Comparison of ENCODE assay signal across 8 mouse cellular contexts in genomic region chr11:120823551-120823947, GRCm38 (mm10). TPM values are rescaled to one million over a fixed set of nuclear protein-coding genes. Genes with fewer than 3 reads are reported as not detected.
A peak's percentile ranks its signal among the peaks of the same experiment; 100 is the strongest.
DNase-seq lines count a peak whose midpoint lies in the region; ATAC-seq and TF ChIP-seq lines count a peak whose summit lies in the region.

No protein-coding gene starts in this region.

- H3K27me3 ChIP-seq in embryonic facial prominence, embryonic 15.5 days: no peaks in the 10 kb centered on the region
- H3K27me3 ChIP-seq in kidney, postnatal 0 days (ENCODE audit: insufficient read depth, low read length): no peaks in the 10 kb centered on the region
- H3K27me3 ChIP-seq in midbrain, embryonic 15.5 days (replicated peaks): no peaks in the 10 kb centered on the region

- 1% methylated on average over 40 of the region's 40 CpGs for WGBS in lung, adult 2 months
- WGBS in embryonic facial prominence, embryonic 15.5 days: under 1% methylated on average over 40 of the region's 40 CpGs
- under 1% methylated on average over 40 of the region's 40 CpGs for WGBS in kidney, postnatal 0 days
- WGBS in midbrain, embryonic 15.5 days: 0% methylated on average over 40 of the region's 40 CpGs

- peak overlapping the region; percentile 82 for H3K4me2 ChIP-seq in embryonic facial prominence, embryonic 15.5 days (replicated peaks)
- peak overlapping the region; percentile 92 for H3K4me2 ChIP-seq in kidney, postnatal 0 days (ENCODE audit: low read length)
- H3K4me2 ChIP-seq in midbrain, embryonic 15.5 days: peak overlapping the region; percentile 90

- peak; percentile 30; the same call in 1 of the 2 replicates for ATAC-seq in embryonic facial prominence, embryonic 15.5 days (ENCODE audit: insufficient number of reproducible peaks, low FRiP score, low TSS enrichment, low read depth)
- peak; percentile 14 for ATAC-seq in kidney, postnatal 0 days (replicated peaks; ENCODE audit: low FRiP score, low read depth)
- ATAC-seq in midbrain, embryonic 15.5 days (replicated peaks): peak; percentile 59

- H3K4me3 ChIP-seq in lung, adult 2 months (replicated peaks; ENCODE audit: extremely low read depth, low read depth, low read length): peak overlapping the region; percentile 70
- peak overlapping the region; percentile 94 for H3K4me3 ChIP-seq in embryonic facial prominence, embryonic 15.5 days (replicated peaks)
- H3K4me3 ChIP-seq in kidney, postnatal 0 days (replicated peaks; ENCODE audit: low read depth, low read length): peak overlapping the region; percentile 66
- H3K4me3 ChIP-seq in midbrain, embryonic 15.5 days: peak overlapping the region; percentile 56

- peak overlapping the region; percentile 97 for H3K27ac ChIP-seq in embryonic facial prominence, embryonic 15.5 days (replicated peaks)
- peak overlapping the region; percentile 94 for H3K27ac ChIP-seq in kidney, postnatal 0 days
- peak overlapping the region; percentile 99 for H3K27ac ChIP-seq in midbrain, embryonic 15.5 days

- peaks cover 34% of the 10 kb centered on the region for H3K36me3 ChIP-seq in embryonic facial prominence, embryonic 15.5 days
- peaks cover 20% of the 10 kb centered on the region for H3K36me3 ChIP-seq in kidney, postnatal 0 days (ENCODE audit: insufficient read depth, low read length)
- peaks cover 23% of the 10 kb centered on the region for H3K36me3 ChIP-seq in midbrain, embryonic 15.5 days (replicated peaks)

- TF ChIP-seq POLR2A in lung, adult 2 months (IDR thresholded peaks at IDR 0.05; ENCODE audit: borderline replicate concordance, extremely low read depth, low read depth, low read length): no peak

- peak; percentile 78 for DNase-seq in adrenal gland, postnatal 10 days
- no peak for DNase-seq in adrenal gland, adult 8-10 months
- no peak for DNase-seq in lung, adult 2 months
- DNase-seq in lung, postnatal 14 days: no peak
- peak; percentile 66 for DNase-seq in kidney, postnatal 0 days (ENCODE audit: low spot score)
- no peak for DNase-seq in layer of hippocampus, postnatal 10 days (ENCODE audit: low spot score in 2 of 2)

- H3K4me1 ChIP-seq in lung, adult 2 months (ENCODE audit: control insufficient read depth, insufficient read depth, low read length): peaks cover 3% of the 10 kb centered on the region; the same call in 1 of the 2 replicates
- H3K4me1 ChIP-seq in embryonic facial prominence, embryonic 15.5 days: peaks cover 34% of the 10 kb centered on the region
- H3K4me1 ChIP-seq in kidney, postnatal 0 days (replicated peaks; ENCODE audit: insufficient read depth, low read length): peaks cover 21% of the 10 kb centered on the region
- H3K4me1 ChIP-seq in midbrain, embryonic 15.5 days: peaks cover 45% of the 10 kb centered on the region

- no peak for TF ChIP-seq CTCF in lung, adult 2 months (IDR thresholded peaks at IDR 0.05; ENCODE audit: insufficient read depth, low read length)
- TF ChIP-seq CTCF in kidney, postnatal 0 days (IDR thresholded peaks at IDR 0.05; ENCODE audit: low read depth): no peak

- peak overlapping the region; percentile 90 for H3K9ac ChIP-seq in embryonic facial prominence, embryonic 15.5 days
- peak overlapping the region; percentile 87 for H3K9ac ChIP-seq in kidney, postnatal 0 days (ENCODE audit: low read depth, low read length)
- peak overlapping the region; percentile 76 for H3K9ac ChIP-seq in midbrain, embryonic 15.5 days

- no peaks in the 10 kb centered on the region for H3K9me3 ChIP-seq in embryonic facial prominence, embryonic 15.5 days (replicated peaks)
- no peaks in the 10 kb centered on the region for H3K9me3 ChIP-seq in kidney, postnatal 0 days (replicated peaks; ENCODE audit: low read length)
- no peaks in the 10 kb centered on the region for H3K9me3 ChIP-seq in midbrain, embryonic 15.5 days

RNA-seq across cellular contexts. Expression of gene Fasn, which starts 0.8 kb away (rescaled TPM):
- total RNA-seq in adrenal gland, postnatal 10 days (2021): 100 to 1,000 TPM in 1 of 2 experiments, 10 to 100 TPM in 1; 93.1 to 104 TPM
- 1,000 to 10,000 TPM in 1 of 4 experiments, 100 to 1,000 TPM in 3; 300 to 1,377 (median 701) TPM for total RNA-seq in adrenal gland, adult 8-10 months (2022)
- 1,387 and 1,388 TPM in 2 replicates for polyA plus RNA-seq in lung, adult 2 months (2012; rRNA removed)
- 46.2 and 48.8 TPM in 2 replicates for polyA plus RNA-seq in embryonic facial prominence, embryonic 15.5 days (2015; fragmentation: Nextera tagmentation; extraction: Ambion mirVana)
- 19.8 and 19.9 TPM in 2 replicates for polyA plus RNA-seq in kidney, postnatal 0 days (2015; fragmentation: Nextera tagmentation; extraction: Ambion mirVana)
- polyA plus RNA-seq in midbrain, embryonic 15.5 days (2015; fragmentation: Nextera tagmentation; extraction: Ambion mirVana): 102 and 107 TPM in 2 replicates
- total RNA-seq in layer of hippocampus, postnatal 10 days (2021): 100 to 1,000 TPM; 286 to 320 TPM

RNA-seq across cellular contexts. Expression of gene Dus1l, which starts 27.3 kb away (rescaled TPM):
- 10 to 100 TPM; 61.2 to 64.3 TPM for total RNA-seq in adrenal gland, postnatal 10 days (2021)
- 10 to 100 TPM; 62.8 to 71.6 (median 70.5) TPM for total RNA-seq in adrenal gland, adult 8-10 months (2022)
- polyA plus RNA-seq in lung, adult 2 months (2012; rRNA removed): 32.0 and 35.4 TPM in 2 replicates
- 61.4 and 64.4 TPM in 2 replicates for polyA plus RNA-seq in embryonic facial prominence, embryonic 15.5 days (2015; fragmentation: Nextera tagmentation; extraction: Ambion mirVana)
- polyA plus RNA-seq in kidney, postnatal 0 days (2015; fragmentation: Nextera tagmentation; extraction: Ambion mirVana): 66.0 and 73.0 TPM in 2 replicates
- 48.2 and 48.5 TPM in 2 replicates for polyA plus RNA-seq in midbrain, embryonic 15.5 days (2015; fragmentation: Nextera tagmentation; extraction: Ambion mirVana)
- total RNA-seq in layer of hippocampus, postnatal 10 days (2021): 10 to 100 TPM; 42.3 to 44.5 TPM

RNA-seq across cellular contexts. Expression of gene Gps1, which starts 39.5 kb away (rescaled TPM):
- total RNA-seq in adrenal gland, postnatal 10 days (2021): 10 to 100 TPM; 84.2 to 89.3 TPM
- 100 to 1,000 TPM; 138 to 150 (median 147) TPM for total RNA-seq in adrenal gland, adult 8-10 months (2022)
- polyA plus RNA-seq in lung, adult 2 months (2012; rRNA removed): 116 and 141 TPM in 2 replicates
- 205 and 214 TPM in 2 replicates for polyA plus RNA-seq in embryonic facial prominence, embryonic 15.5 days (2015; fragmentation: Nextera tagmentation; extraction: Ambion mirVana)
- 158 and 170 TPM in 2 replicates for polyA plus RNA-seq in kidney, postnatal 0 days (2015; fragmentation: Nextera tagmentation; extraction: Ambion mirVana)
- 296 and 300 TPM in 2 replicates for polyA plus RNA-seq in midbrain, embryonic 15.5 days (2015; fragmentation: Nextera tagmentation; extraction: Ambion mirVana)
- 100 to 1,000 TPM; 136 to 144 TPM for total RNA-seq in layer of hippocampus, postnatal 10 days (2021)

RNA-seq across cellular contexts. Expression of gene Rfng, which starts 39.5 kb away (rescaled TPM):
- 10 to 100 TPM; 15.9 to 20.6 TPM for total RNA-seq in adrenal gland, postnatal 10 days (2021)
- total RNA-seq in adrenal gland, adult 8-10 months (2022): 10 to 100 TPM; 17.3 to 21.4 (median 20.5) TPM
- polyA plus RNA-seq in lung, adult 2 months (2012; rRNA removed): 55.8 and 59.8 TPM in 2 replicates
- polyA plus RNA-seq in embryonic facial prominence, embryonic 15.5 days (2015; fragmentation: Nextera tagmentation; extraction: Ambion mirVana): 56.0 and 62.0 TPM in 2 replicates
- 32.4 and 32.6 TPM in 2 replicates for polyA plus RNA-seq in kidney, postnatal 0 days (2015; fragmentation: Nextera tagmentation; extraction: Ambion mirVana)
- polyA plus RNA-seq in midbrain, embryonic 15.5 days (2015; fragmentation: Nextera tagmentation; extraction: Ambion mirVana): 137 and 138 TPM in 2 replicates
- 10 to 100 TPM; 89.5 to 91.8 TPM for total RNA-seq in layer of hippocampus, postnatal 10 days (2021)

Comparison
In these comparisons a context has a peak if more than half of its experiments do, and no peak if none do; other contexts are left out.
1. DNase-seq: peak in adrenal gland, postnatal 10 days (single experiment) and kidney, postnatal 0 days (single experiment); none in adrenal gland, adult 8-10 months (single experiment), lung, adult 2 months (single experiment), lung, postnatal 14 days (single experiment) and layer of hippocampus, postnatal 10 days (0 of 2).
2. RNA of gene Fasn, which starts 0.8 kb away (polyA plus RNA-seq): 1,387 to 1,388 TPM in lung, adult 2 months; 102 to 107 TPM in midbrain, embryonic 15.5 days, 46.2 to 48.8 TPM in embryonic facial prominence, embryonic 15.5 days and 19.8 to 19.9 TPM in kidney, postnatal 0 days; every median in the first group is over 10 times any median in the second.
3. Peak in every context shown above with its lines, with median percentiles within 50 percentile points of each other: H3K4me3 ChIP-seq, ATAC-seq, H3K27ac ChIP-seq, H3K4me2 ChIP-seq and H3K9ac ChIP-seq.